Mouse (Mus musculus) left cerebral cortex, adult 2 months (tissue): ENCODE measurements around the gene Clybl. TPM values are rescaled to one million over a fixed set of nuclear protein-coding genes. Genes with fewer than 3 reads are reported as not detected.

Experiments
- DNase-seq, 2 experiments: peaks; one replicate each; pipeline ENCODE4 v3.0.0; 2021 to 2022; ENCODE audit warnings: low spot score in 2 of 2, mixed read lengths in 1 of 2; ENCODE audit errors: extremely low spot score in 1 of 2
- H3K27ac ChIP-seq: fragments of 200-600 bp; 2 replicates; pipeline ENCODE4 v1.8.1; 2022
- H3K4me3 ChIP-seq: fragments of 200-600 bp; 2 replicates; pipeline ENCODE4 v1.8.1; 2022
- CTCF ChIP-seq: fragments of 200-600 bp; IDR thresholded peaks from 2 replicates; pipeline ENCODE4 v1.8.1; 2022; ENCODE audit warnings: antibody characterized with exemption, mild to moderate bottlenecking, moderate library complexity
- intact Hi-C: fragments of 180-260 bp; cut with DNase I; formaldehyde crosslinking; loops from one replicate; pipeline ENCODE4 v1.15.1; 2025
- total RNA-seq, 2 experiments: library from RNA; stranded (reverse); gene quantifications; 2 replicates each; pipeline ENCODE4 v1.2.3; 2021

Clybl gene
- total RNA-seq, 2 experiments from 2014 or later: 24.7 to 25.6 TPM

- intact Hi-C loops: no loop called here
- no peak for DNase-seq
- H3K4me3 ChIP-seq: no peak overlapping the region
- no peak overlapping the region for H3K27ac ChIP-seq
- no peak for TF ChIP-seq CTCF
Measured at GRCm38 (mm10) chr14:122296399-122296798, 114.9 kb downstream of the Clybl start.

GRCm38 (mm10) chr14:122296864-122297263 is 115.4 kb downstream of the Clybl start:
- no peak overlapping the region for H3K4me3 ChIP-seq
- intact Hi-C loops: no loop called here
- DNase-seq: no peak
- H3K27ac ChIP-seq: no peak overlapping the region
- TF ChIP-seq CTCF: no peak

- no peak for TF ChIP-seq CTCF
- H3K4me3 ChIP-seq: no peak overlapping the region
- no peak for DNase-seq
- H3K27ac ChIP-seq: no peak overlapping the region
- intact Hi-C loops: no loop called here
Measured at GRCm38 (mm10) chr14:122297386-122298109, 116.0 kb downstream of the Clybl start.

- Histone ChIP-seq H3K27ac (no peak overlapping the region), H3K4me3 (no peak overlapping the region)
- DNase-seq: no peak
- intact Hi-C loops: no loop called here
- no peak for TF ChIP-seq CTCF
Measured at GRCm38 (mm10) chr14:122300261-122300660, 118.8 kb downstream of the Clybl start.

- no peak overlapping the region for H3K4me3 ChIP-seq
- no peak for DNase-seq
- no peak for TF ChIP-seq CTCF
- intact Hi-C loops: no loop called here
- no peak overlapping the region for H3K27ac ChIP-seq
Measured at GRCm38 (mm10) chr14:122303821-122304220, 122.3 kb downstream of the Clybl start.

GRCm38 (mm10) chr14:122305132-122305531 is 123.6 kb downstream of the Clybl start:
- no peak overlapping the region for H3K4me3 ChIP-seq
- intact Hi-C loops: no loop called here
- no peak for TF ChIP-seq CTCF
- DNase-seq: peak in 1 of 2 experiments; percentile 24
- no peak overlapping the region for H3K27ac ChIP-seq

GRCm38 (mm10) chr14:122312415-122312814 is 130.9 kb downstream of the Clybl start:
- DNase-seq: no peak
- Histone ChIP-seq H3K4me3 (no peak overlapping the region), H3K27ac (no peak overlapping the region)
- intact Hi-C loops: no loop called here
- peak; percentile 26 for TF ChIP-seq CTCF

GRCm38 (mm10) chr14:122313328-122313727 is 131.8 kb downstream of the Clybl start:
- Histone ChIP-seq H3K27ac (no peak overlapping the region), H3K4me3 (no peak overlapping the region)
- TF ChIP-seq CTCF: no peak
- intact Hi-C loops: no loop called here
- no peak for DNase-seq

GRCm38 (mm10) chr14:122315743-122316142 is 134.2 kb downstream of the Clybl start:
- no peak for DNase-seq
- no peak for TF ChIP-seq CTCF
- intact Hi-C loops: no loop called here
- Histone ChIP-seq H3K4me3 (no peak overlapping the region), H3K27ac (no peak overlapping the region)

GRCm38 (mm10) chr14:122322136-122322535 is 140.6 kb downstream of the Clybl start:
- no peak for TF ChIP-seq CTCF
- no peak overlapping the region for H3K4me3 ChIP-seq
- H3K27ac ChIP-seq: no peak overlapping the region
- intact Hi-C loops: no loop called here
- DNase-seq: no peak

- no peak for DNase-seq
- H3K27ac ChIP-seq: no peak overlapping the region
- TF ChIP-seq CTCF: no peak
- no peak overlapping the region for H3K4me3 ChIP-seq
- intact Hi-C loops: no loop called here
Measured at GRCm38 (mm10) chr14:122323838-122324458, 142.4 kb downstream of the Clybl start.

- no peak overlapping the region for H3K27ac ChIP-seq
- DNase-seq: no peak
- no peak overlapping the region for H3K4me3 ChIP-seq
- intact Hi-C loops: no loop called here
- TF ChIP-seq CTCF: no peak
Measured at GRCm38 (mm10) chr14:122330136-122330535, 148.6 kb downstream of the Clybl start.

GRCm38 (mm10) chr14:122330716-122331115 is 149.2 kb downstream of the Clybl start:
- H3K27ac ChIP-seq: no peak overlapping the region
- no peak for TF ChIP-seq CTCF
- intact Hi-C loops: no loop called here
- DNase-seq: no peak
- H3K4me3 ChIP-seq: no peak overlapping the region
